Mouse (Mus musculus) limb, embryonic 14.5 days (tissue): ENCODE data around the gene Gm10188. TPM values are rescaled to one million over a fixed set of nuclear protein-coding genes. Genes with fewer than 3 reads are reported as not detected.

ENCODE experiments used
- ATAC-seq: fragments of 200-750 bp; cut with Nextera tagmentation; 2 replicates; pipeline ENCODE4 v1.8.0; 2017; ENCODE audit warnings: low read depth, moderate number of reproducible peaks, moderate TSS enrichment; ENCODE audit not compliant: low FRiP score
- DNase-seq: peaks from one replicate; pipeline ENCODE4 v3.0.0-alpha.2; 2015; ENCODE audit warnings: low spot score
- H3K27ac ChIP-seq: fragments of 300-500 bp; sonication (generic); replicated peaks from 2 replicates; pipeline ENCODE4 v1.5.1; 2014; ENCODE audit warnings: low read depth, mild to moderate bottlenecking, low read length, moderate library complexity, mixed read lengths
- H3K27me3 ChIP-seq: fragments of 300-500 bp; sonication (generic); 2 replicates; pipeline ENCODE4 v1.6.1; 2014; ENCODE audit warnings: low read length, mixed read lengths; ENCODE audit not compliant: control insufficient read depth, insufficient read depth
- H3K36me3 ChIP-seq: fragments of 300-500 bp; sonication (generic); 2 replicates; pipeline ENCODE4 v1.6.1; 2014; ENCODE audit warnings: mild to moderate bottlenecking, low read length, moderate library complexity, mixed read lengths; ENCODE audit not compliant: control insufficient read depth, insufficient read depth
- H3K4me1 ChIP-seq: fragments of 300-500 bp; sonication (generic); 2 replicates; pipeline ENCODE4 v1.6.1; 2014; ENCODE audit warnings: antibody characterized with exemption, low read length, mixed read lengths; ENCODE audit not compliant: control insufficient read depth, insufficient read depth
- H3K4me2 ChIP-seq: fragments of 300-500 bp; sonication (generic); replicated peaks from 2 replicates; pipeline ENCODE4 v1.6.1; 2014; ENCODE audit warnings: low read depth, mild to moderate bottlenecking, low read length, moderate library complexity; ENCODE audit not compliant: severe bottlenecking
- H3K4me3 ChIP-seq: fragments of 300-500 bp; sonication (generic); replicated peaks from 2 replicates; pipeline ENCODE4 v1.5.1; 2014; ENCODE audit warnings: low read length
- H3K9ac ChIP-seq: fragments of 300-500 bp; sonication (generic); 2 replicates; pipeline ENCODE4 v1.6.1; 2014; ENCODE audit warnings: mild to moderate bottlenecking, low read depth, low read length, moderate library complexity; ENCODE audit not compliant: severe bottlenecking
- H3K9me3 ChIP-seq: fragments of 300-500 bp; sonication (generic); 2 replicates; pipeline ENCODE4 v1.6.1; 2016; ENCODE audit warnings: low read length; ENCODE audit not compliant: control insufficient read depth
- POLR2A ChIP-seq: fragments of 200-500 bp; IDR thresholded peaks from 2 replicates; pipeline ENCODE4 v1.8.0; 2012; ENCODE audit warnings: inconsistent platforms, mild to moderate bottlenecking, moderate library complexity, borderline replicate concordance; ENCODE audit not compliant: insufficient read depth, insufficient read length; ENCODE audit errors: extremely low read depth
- WGBS: fragments of 180-500 bp; shearing (Covaris S2); extraction: QIAGEN DNeasy Blood & Tissue Kit; methylation state at CpG from one replicate; pipeline ENCODE4 v1.1.7; 2014; 5-methylcytosine and 5-hydroxymethylcytosine counted together
- polyA plus RNA-seq, 2 experiments: library from polyadenylated mRNA; depleted of rRNA in 1 of 2; stranded (reverse) in 1 of 2; unstranded in 1 of 2; fragments of >200 nt; fragmentation: Nextera tagmentation in 1 of 2; extraction: Ambion mirVana in 1 of 2; gene quantifications; 2 replicates each; pipeline versions ENCODE4 v1.2.1 to v1.2.3; 2012 to 2014

Gene Gm10188
- polyA plus RNA-seq, 2 experiments, result not detected

GRCm38 (mm10) chr1:132211672-132212071 lies 17.9 kb downstream of the Gm10188 start:
- Histone ChIP-seq H3K9ac (no peak overlapping the region), H3K27me3 (no peaks in the 10 kb centered on the region), H3K27ac (no peak overlapping the region), H3K4me1 (peaks cover 14% of the 10 kb centered on the region), H3K36me3 (no peaks in the 10 kb centered on the region), H3K9me3 (no peaks in the 10 kb centered on the region), H3K4me2 (peak overlapping the region; percentile 31; the same call in 1 of the 2 replicates), H3K4me3 (no peak overlapping the region)
- no peak for DNase-seq
- no peak for TF ChIP-seq POLR2A
- ATAC-seq, result 0 out of 2 replicates have a peak, but pooled peaks have one; percentile 2
- 41% methylated on average over 12 of the region's 12 CpGs for WGBS

GRCm38 (mm10) chr1:132210922-132211321 lies 18.6 kb downstream of the Gm10188 start:
- DNase-seq, result no peak
- no peak; the same call in 1 of the 2 replicates for ATAC-seq
- WGBS, result 19% methylated on average over 7 of the region's 7 CpGs
- Histone ChIP-seq H3K27ac (no peak overlapping the region), H3K27me3 (no peaks in the 10 kb centered on the region; the same call in 1 of the 2 replicates), H3K36me3 (no peaks in the 10 kb centered on the region), H3K4me1 (peaks cover 14% of the 10 kb centered on the region), H3K4me2 (no peak overlapping the region), H3K4me3 (no peak overlapping the region), H3K9me3 (no peaks in the 10 kb centered on the region), H3K9ac (no peak overlapping the region)
- TF ChIP-seq POLR2A, result no peak

GRCm38 (mm10) chr1:132209400-132209799 lies 20.2 kb downstream of the Gm10188 start:
- TF ChIP-seq POLR2A, result no peak
- Histone ChIP-seq H3K27ac (no peak overlapping the region), H3K4me1 (peaks cover 14% of the 10 kb centered on the region), H3K4me3 (no peak overlapping the region), H3K4me2 (no peak overlapping the region), H3K9me3 (no peaks in the 10 kb centered on the region), H3K27me3 (no peaks in the 10 kb centered on the region; the same call in 1 of the 2 replicates), H3K36me3 (no peaks in the 10 kb centered on the region), H3K9ac (no peak overlapping the region)
- DNase-seq (no peak), ATAC-seq (no peak)
- 24% methylated on average over 10 of the region's 10 CpGs for WGBS

GRCm38 (mm10) chr1:132208154-132208553 lies 21.4 kb downstream of the Gm10188 start:
- no peaks in the 10 kb centered on the region; the same call in 1 of the 2 replicates for H3K27me3 ChIP-seq
- no peak overlapping the region for H3K27ac ChIP-seq
- 14% methylated on average over 4 of the region's 4 CpGs for WGBS
- H3K4me1 ChIP-seq, result peaks cover 14% of the 10 kb centered on the region
- ATAC-seq, result no peak
- no peak for DNase-seq
- no peak overlapping the region for H3K4me2 ChIP-seq
- H3K4me3 ChIP-seq, result no peak overlapping the region
- H3K9ac ChIP-seq, result no peak overlapping the region
- no peaks in the 10 kb centered on the region for H3K36me3 ChIP-seq
- TF ChIP-seq POLR2A, result no peak
- H3K9me3 ChIP-seq, result no peaks in the 10 kb centered on the region

GRCm38 (mm10) chr1:132206828-132207227 lies 22.7 kb downstream of the Gm10188 start:
- Histone ChIP-seq H3K9me3 (no peaks in the 10 kb centered on the region), H3K27ac (no peak overlapping the region), H3K9ac (no peak overlapping the region), H3K4me3 (no peak overlapping the region), H3K27me3 (no peaks in the 10 kb centered on the region; the same call in 1 of the 2 replicates), H3K36me3 (no peaks in the 10 kb centered on the region), H3K4me1 (peaks cover 14% of the 10 kb centered on the region), H3K4me2 (no peak overlapping the region)
- ATAC-seq, result no peak
- WGBS, result 68% methylated on average over 3 of the region's 3 CpGs
- DNase-seq, result no peak
- no peak for TF ChIP-seq POLR2A
